Mouse (Mus musculus): ENCODE measurements around the gene Ccdc73.

DNA sequence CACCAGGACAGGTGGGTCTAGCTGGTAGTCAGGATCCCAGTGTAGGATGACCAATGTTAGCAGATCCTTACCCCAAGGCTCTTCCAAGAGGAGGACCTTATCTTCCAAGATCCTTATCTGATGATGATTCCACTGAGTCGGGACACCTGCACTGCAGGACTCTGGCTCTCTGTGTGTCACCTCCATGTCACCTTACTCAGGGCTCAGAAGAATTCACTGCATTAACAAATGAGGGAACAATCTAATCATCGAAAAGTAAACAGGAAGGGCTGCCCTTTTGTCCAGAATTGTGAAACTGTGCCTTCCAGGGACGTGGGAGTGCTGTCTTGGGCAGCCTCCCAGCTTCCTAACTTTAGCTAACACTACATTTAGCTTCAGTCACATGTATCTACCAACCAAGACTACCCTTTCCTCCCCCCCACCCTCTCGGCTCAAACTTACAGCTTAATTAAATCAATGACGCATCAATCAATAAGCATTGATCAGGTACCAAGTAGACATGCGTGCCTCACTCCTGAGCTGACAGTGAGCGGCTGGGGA lies 191.0 kb downstream of the Ccdc73 start:
- TF ChIP-seq CTCF (conservative IDR thresholded peaks at IDR 0.05; ENCODE audit: insufficient read depth, insufficient read length, low read depth, low read length), result no peak
- no peak for TF ChIP-seq POLR2A (IDR thresholded peaks at IDR 0.05; ENCODE audit: low read depth, low read length)
